Mouse (Mus musculus): ENCODE data around the gene Apoc1.
A peak's percentile ranks its signal among the peaks of the same experiment; 100 is the strongest.

The Apoc1 gene

GRCm38 (mm10) chr7:19685374-19685773, 7.1 kb downstream of the Apoc1 start:
- no peak for DNase-seq (ENCODE audit: low read depth, low spot score)

DNA sequence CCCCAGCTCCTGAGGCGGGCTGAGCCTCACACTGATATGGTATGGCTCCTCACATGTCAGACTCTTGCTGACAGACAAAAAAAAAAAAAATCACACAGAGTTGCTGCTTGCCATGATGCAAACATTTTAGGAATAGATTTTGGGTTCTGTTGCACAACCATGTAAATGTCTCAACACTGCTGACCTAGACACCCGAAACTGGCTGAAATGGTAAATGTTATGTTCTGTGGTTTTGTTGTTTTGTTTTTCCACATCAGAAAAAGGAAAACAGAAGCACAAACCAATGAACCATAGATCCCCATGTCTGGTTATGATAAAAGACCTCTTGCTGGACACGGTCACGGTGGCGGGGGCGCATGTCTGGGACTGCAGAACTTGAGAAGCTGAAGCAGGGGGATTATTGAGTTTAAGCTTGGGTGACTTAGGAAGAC, 8.7 kb downstream of the Apoc1 start:
- DNase-seq (ENCODE audit: low read depth, low spot score) = no peak

GRCm38 (mm10) chr7:19682979-19683378, 9.5 kb downstream of the Apoc1 start:
- DNase-seq (ENCODE audit: low read depth, low spot score) = no peak

DNA sequence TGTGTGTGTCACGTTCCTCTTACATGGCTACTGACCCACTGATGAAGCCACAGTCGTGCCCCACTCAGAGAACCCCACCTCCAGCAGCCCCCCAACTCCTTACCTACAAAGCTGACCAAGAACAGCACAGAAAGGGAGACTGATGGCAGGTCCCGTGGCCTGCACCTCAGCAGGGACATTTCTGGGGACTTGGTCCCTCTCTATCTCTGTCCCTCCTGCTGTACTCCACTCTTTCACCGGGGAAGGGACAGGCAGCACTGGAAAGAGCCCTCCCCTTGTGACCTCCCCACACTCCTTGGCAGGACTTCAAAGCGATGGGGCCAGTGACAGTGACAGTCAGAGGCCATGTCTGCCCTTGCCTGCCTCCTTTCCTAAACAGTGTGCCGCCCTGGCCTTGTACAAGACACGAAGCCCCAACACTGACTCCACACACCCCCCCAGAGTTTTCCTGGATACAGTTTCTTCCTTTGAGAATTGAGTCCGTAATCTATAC, 11.2 kb downstream of the Apoc1 start, which contains the start of the genes Gm44805 and Apoc4:
Gm44805 (minus strand) TSS at position 222 of the 493 bp plus-strand sequence.
Apoc4 (minus strand) TSS at position 278 of the 493 bp plus-strand sequence.
- no peak for DNase-seq (ENCODE audit: low read depth, low spot score)

DNA sequence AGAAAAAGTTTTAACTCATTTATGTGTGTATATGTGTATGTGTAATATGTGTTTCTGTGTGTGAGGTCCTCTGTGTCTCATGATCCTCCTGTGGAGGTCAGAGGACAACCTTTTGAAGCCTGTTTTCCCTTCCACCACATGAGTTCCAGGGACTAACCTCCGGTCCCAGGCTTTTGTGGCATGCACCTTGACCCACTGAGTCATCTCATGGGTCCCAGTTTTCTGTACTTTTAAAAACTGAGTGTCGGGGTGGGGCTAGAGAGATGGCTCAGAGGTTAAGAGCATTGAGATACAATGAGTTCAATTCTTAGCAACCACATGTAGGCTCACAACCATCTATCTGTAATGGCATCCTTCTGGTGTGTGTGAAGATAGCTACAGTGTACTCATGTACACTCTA, 11.8 kb downstream of the Apoc1 start:
- no peak for DNase-seq (ENCODE audit: low read depth, low spot score)

DNA sequence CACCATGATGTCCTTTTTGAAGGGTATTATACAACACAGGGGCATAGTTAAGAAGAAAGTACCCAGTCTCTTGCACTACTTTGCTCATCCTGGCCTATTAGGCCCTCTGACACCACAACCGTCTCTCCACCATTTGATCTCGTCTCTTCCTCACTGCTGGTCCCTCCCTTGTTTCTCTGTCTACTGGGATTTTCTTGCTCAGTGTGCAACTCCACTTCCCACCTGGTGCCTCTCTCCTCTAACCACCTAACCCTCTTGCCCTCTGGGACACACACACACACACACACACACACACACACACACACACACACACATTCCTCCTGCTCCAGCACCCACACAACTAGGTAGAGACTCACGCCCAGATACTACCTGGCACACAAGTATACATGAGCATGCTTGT, 13.6 kb downstream of the Apoc1 start:
- DNase-seq (ENCODE audit: low read depth, low spot score) = no peak

- no peak for DNase-seq (ENCODE audit: low read depth, low spot score)
Observed at GRCm38 (mm10) chr7:19677872-19678271, 14.6 kb downstream of the Apoc1 start, which contains the start of gene Apoc2. Apoc2 (minus strand) TSS chr7:19677941.

- DNase-seq (ENCODE audit: low read depth, low spot score) = no peak
Observed at GRCm38 (mm10) chr7:19676662-19677061, 15.8 kb downstream of the Apoc1 start.

DNA sequence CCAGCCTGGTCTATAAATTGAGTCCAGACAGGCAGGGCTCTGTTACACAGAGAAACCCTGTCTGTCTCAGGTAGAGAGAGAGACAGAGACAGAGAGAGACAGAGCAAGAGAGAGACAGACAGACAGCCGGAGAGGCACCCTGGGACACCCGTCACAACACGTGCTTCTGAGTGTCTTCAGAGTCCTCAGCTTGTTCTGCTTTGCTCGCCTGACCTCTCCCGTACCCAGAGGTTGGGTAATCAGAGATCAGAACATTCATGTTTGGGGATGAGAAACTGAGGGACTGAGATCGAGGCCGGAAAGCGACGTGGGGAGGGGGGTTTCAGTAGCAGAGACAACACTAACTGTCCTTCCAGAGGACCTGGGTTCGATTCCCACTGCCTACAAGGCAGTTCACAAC, 16.6 kb downstream of the Apoc1 start:
- DNase-seq (ENCODE audit: low read depth, low spot score) = no peak

DNA sequence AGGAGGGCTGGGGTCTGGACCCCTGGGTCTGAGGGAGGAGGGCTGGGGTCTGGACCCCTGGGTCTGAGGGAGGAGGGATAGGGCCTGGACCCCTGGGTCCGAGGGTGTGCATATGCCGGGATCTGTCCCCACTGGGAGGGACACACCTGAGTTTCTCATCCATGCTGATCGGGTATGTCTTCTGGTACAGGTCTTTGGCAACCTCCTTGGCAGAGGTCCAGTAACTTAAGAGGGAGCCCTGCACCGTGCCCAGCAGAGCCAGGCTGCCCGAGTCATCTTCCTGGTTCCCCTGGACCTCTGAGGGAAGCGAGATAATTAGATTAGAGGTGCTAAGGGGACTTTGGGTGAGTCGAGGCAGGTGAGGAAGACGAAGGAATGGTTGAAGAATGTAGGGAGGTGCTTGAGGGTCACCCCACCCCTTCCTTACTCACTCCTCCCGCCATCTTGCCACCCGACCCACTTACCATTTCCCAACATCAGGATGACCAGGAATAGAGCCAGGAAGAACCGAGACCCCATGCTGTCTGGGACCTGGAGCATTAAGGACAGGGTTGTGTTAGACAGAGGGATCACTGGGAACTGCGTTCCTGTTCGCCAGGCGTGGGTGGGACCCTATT, 19.3 kb downstream of the Apoc1 start:
- DNase-seq (ENCODE audit: low read depth, low spot score) = no peak

- DNase-seq (ENCODE audit: low read depth, low spot score) = no peak
Observed at GRCm38 (mm10) chr7:19671511-19671910, 20.9 kb downstream of the Apoc1 start.

GRCm38 (mm10) chr7:19668947-19669721, 23.3 kb downstream of the Apoc1 start:
- peak; percentile 91 for DNase-seq (ENCODE audit: low read depth, low spot score)

- DNase-seq (ENCODE audit: low read depth, low spot score) = no peak
Observed at GRCm38 (mm10) chr7:19667434-19667833, 25.0 kb downstream of the Apoc1 start.

- peak; percentile 16 for DNase-seq (ENCODE audit: low read depth, low spot score)
Observed at GRCm38 (mm10) chr7:19666750-19667149, 25.7 kb downstream of the Apoc1 start.

- DNase-seq (ENCODE audit: low read depth, low spot score) = peak; percentile 97
Observed at GRCm38 (mm10) chr7:19664955-19665841, 27.3 kb downstream of the Apoc1 start, which contains the start of gene Clptm1. Clptm1 (minus strand) TSS chr7:19665033.

DNA sequence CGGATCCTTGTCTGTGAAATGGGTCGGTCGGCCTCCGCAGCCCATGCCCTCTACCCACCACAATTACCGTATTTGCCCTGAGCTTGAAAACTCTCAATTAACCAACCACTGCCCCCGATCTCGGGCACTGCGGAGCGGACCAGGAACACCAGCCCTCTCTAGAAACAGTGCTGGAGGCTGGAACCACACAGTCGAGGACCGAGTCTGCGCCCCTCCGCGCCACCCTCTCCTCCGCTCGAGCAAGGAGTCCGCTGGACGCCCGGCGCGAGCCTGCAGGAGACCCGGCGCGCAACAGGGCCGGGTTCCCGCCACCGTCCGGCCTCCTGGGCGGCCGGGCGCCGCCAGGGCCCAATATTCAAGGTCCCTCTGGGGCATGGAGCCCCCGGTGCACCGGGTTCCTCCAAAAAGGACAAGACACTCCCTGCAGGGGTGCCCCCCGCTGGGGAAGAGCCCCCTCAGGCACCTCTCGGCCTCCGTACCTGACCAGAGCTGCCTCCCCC, 28.0 kb downstream of the Apoc1 start:
- no peak for DNase-seq (ENCODE audit: low read depth, low spot score)

- no peak for DNase-seq (ENCODE audit: low read depth, low spot score)
Observed at GRCm38 (mm10) chr7:19663940-19664339, 28.5 kb downstream of the Apoc1 start.

DNA sequence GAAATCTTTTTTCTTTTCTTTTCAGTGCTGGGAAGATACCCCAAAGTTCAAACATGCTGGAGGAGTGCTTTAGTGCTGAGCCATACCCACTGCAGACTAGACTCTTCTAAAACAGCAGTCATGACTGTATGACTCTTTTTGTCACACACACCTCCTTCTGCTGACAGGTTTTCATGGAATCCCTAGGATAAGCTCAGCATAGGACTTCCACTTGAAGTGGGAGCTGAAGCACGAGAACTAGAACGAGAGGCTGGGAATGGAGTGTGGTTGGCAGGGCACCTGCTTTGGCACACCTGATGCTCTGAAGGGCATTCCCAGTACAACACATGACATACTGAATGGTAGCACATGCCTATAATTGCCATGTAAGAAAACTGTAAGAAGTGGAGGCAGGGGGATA, 39.8 kb downstream of the Apoc1 start:
- DNase-seq (ENCODE audit: low read depth, low spot score) = no peak

GRCm38 (mm10) chr7:19651063-19651786, 41.2 kb downstream of the Apoc1 start:
- DNase-seq (ENCODE audit: low read depth, low spot score) = no peak

DNA sequence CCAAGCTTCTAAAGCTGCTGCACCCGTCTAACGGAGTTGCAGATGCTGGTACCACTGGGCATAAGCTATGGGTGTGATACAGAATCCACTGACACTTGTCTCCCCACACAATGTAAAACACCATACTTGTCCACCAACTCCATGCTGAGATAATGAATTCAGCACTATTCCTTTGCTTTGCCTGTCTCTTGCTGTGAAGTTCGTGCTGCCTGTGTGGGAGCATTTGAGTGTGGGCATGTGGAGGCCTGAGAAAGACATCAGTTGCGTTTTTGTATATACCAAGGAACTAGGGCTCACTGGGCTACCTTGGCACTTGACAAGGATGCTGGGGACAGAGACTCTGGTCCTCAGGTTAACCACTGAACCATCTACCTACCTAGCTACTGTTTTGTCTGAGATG, 51.2 kb downstream of the Apoc1 start:
- DNase-seq (ENCODE audit: low read depth, low spot score) = no peak
